Mouse (Mus musculus): ENCODE measurements around the gene Sp3. TPM values are rescaled to one million over a fixed set of nuclear protein-coding genes. Genes with fewer than 3 reads are reported as not detected.

The Sp3 gene
- polyA plus RNA-seq, 1 experiment from 2014 or later = 74.7 TPM

DNA sequence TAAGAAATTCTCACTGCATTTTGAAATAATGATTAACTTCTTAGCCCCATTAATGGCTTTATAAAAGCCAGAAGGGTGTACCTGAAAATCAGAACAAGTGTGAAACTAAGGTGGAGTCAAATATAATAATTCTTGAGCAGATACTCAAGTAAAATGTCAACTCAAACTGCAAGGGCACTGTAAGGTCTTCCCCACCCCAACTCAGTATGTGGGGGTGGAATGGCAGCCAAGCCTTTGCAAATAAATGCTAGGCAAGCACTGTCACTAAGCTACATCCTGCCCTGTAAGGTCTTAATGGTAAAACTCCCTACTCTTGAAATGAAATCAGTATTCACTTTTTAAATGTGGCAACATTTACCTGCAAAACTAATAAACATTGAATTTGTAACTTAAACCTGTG is 4.2 kb downstream of the Sp3 start:
- Histone ChIP-seq H3K27ac (no peak overlapping the region), H3K9ac (replicated peaks) (no peak overlapping the region), H3K4me1 (replicated peaks) (peaks cover 21% of the 10 kb centered on the region), H3K27me3 (no peaks in the 10 kb centered on the region), H3K9me3 (no peaks in the 10 kb centered on the region), H3K4me2 (peak overlapping the region; percentile 13; the same call in 1 of the 2 replicates), H3K36me3 (peaks cover 12% of the 10 kb centered on the region), H3K4me3 (replicated peaks) (no peak overlapping the region)
- ATAC-seq (ENCODE audit: insufficient number of reproducible peaks, insufficient read depth, low FRiP score, low TSS enrichment, low read depth) = no peak

DNA sequence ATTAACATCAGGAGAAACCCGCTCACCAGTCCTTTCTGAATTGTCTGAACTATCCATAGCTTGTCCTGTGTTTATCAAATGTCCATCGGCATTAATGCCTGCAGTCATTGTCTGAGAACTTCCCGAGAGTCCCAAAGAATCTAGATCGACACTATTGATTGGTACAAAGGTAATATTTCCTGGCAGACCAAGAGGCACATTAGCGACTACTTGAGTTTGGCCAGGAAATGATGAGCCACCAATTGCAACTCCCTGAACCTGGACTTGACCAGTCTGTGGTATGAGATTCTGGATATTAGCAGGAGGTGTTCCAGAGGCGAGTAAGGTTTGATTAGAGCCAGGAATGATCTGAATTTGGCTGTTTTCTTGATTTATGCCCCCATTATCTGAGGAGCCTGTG is 9.4 kb downstream of the Sp3 start:
- no peak overlapping the region for H3K9ac ChIP-seq (replicated peaks)
- 91% methylated on average over 6 of the region's 6 CpGs for WGBS
- H3K27ac ChIP-seq = no peak overlapping the region
- H3K9me3 ChIP-seq = no peaks in the 10 kb centered on the region
- no peaks in the 10 kb centered on the region for H3K27me3 ChIP-seq
- peaks cover 48% of the 10 kb centered on the region for H3K36me3 ChIP-seq
- no peak overlapping the region for H3K4me2 ChIP-seq
- peaks cover 9% of the 10 kb centered on the region for H3K4me1 ChIP-seq (replicated peaks)
- no peak for ATAC-seq (ENCODE audit: insufficient number of reproducible peaks, insufficient read depth, low FRiP score, low TSS enrichment, low read depth)
- no peak overlapping the region for H3K4me3 ChIP-seq (replicated peaks)

DNA sequence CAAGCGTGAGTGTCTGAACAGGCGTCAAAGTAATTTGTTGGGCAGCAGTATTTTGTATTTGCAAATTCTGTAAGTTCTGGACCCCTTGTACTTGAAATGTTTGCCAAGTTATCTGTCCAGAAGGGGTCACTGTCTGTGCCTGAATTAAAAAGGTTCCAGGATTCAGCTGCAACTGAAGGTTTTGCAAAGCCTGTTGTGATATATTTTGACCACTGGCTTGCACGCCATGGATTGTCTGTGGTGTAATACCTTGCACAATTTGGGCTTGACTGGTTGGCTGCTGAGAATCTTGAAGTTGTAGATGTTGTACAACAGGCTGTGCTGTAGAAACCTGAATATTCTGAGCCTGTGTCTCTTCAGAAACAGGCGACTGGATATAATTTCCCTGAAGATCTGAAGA is 9.9 kb downstream of the Sp3 start:
- Histone ChIP-seq H3K27ac (no peak overlapping the region), H3K4me2 (no peak overlapping the region), H3K4me3 (replicated peaks) (no peak overlapping the region), H3K27me3 (no peaks in the 10 kb centered on the region), H3K9me3 (no peaks in the 10 kb centered on the region), H3K4me1 (replicated peaks) (peaks cover 4% of the 10 kb centered on the region), H3K9ac (replicated peaks) (no peak overlapping the region), H3K36me3 (peaks cover 43% of the 10 kb centered on the region)
- no peak for ATAC-seq (ENCODE audit: insufficient number of reproducible peaks, insufficient read depth, low FRiP score, low TSS enrichment, low read depth)
- 96% methylated on average over 4 of the region's 4 CpGs for WGBS

DNA sequence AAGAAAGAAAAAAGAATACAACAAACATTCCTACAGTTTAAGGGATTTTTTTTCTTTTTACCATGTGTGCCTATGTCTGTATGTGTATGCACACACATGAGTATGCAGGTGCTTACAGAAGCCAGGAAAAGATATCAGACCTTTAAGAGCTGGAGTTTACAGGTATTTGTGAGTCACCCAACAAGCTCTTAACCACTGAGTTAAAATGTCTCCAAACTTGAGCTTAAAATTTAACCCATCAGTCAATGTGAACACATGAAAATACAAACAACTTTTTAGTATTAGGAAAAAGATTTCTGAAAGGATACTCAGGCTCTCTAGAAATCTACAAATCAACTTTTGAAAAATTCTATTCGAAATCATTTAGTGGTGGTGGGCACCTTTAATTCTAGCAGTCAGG is 11.7 kb downstream of the Sp3 start:
- no peaks in the 10 kb centered on the region for H3K9me3 ChIP-seq
- no peak overlapping the region for H3K9ac ChIP-seq (replicated peaks)
- no peaks in the 10 kb centered on the region; the same call in 1 of the 2 replicates for H3K4me1 ChIP-seq (replicated peaks)
- H3K4me2 ChIP-seq = no peak overlapping the region
- ATAC-seq (ENCODE audit: insufficient number of reproducible peaks, insufficient read depth, low FRiP score, low TSS enrichment, low read depth) = no peak
- H3K27ac ChIP-seq = no peak overlapping the region
- H3K4me3 ChIP-seq (replicated peaks) = no peak overlapping the region
- 96% methylated on average over 1 of the region's 1 CpGs for WGBS
- H3K36me3 ChIP-seq = peaks cover 43% of the 10 kb centered on the region
- no peaks in the 10 kb centered on the region for H3K27me3 ChIP-seq

DNA sequence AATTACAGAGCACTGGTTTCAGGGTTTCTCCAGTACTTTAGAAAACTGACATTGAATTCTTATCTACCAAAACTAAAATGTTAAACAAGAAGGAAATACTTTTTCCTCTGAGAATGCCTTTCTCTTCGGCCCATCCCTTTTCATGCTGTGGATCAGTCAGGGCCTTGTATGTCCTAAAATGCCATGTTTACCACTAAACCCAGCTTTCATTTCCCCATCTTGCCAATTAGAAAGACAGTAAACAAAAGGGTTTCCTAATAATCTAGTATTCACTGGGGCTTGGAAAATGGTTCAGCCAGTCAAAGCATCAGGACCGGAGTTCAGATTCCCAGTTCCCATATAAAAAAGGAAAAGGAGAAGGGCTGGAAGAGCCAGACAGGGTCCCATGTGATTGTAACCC is 14.8 kb downstream of the Sp3 start:
- Histone ChIP-seq H3K36me3 (peaks cover 58% of the 10 kb centered on the region), H3K27me3 (no peaks in the 10 kb centered on the region), H3K4me3 (replicated peaks) (no peak overlapping the region), H3K4me1 (replicated peaks) (no peaks in the 10 kb centered on the region; the same call in 1 of the 2 replicates), H3K9ac (replicated peaks) (no peak overlapping the region), H3K9me3 (no peaks in the 10 kb centered on the region), H3K4me2 (no peak overlapping the region), H3K27ac (no peak overlapping the region)
- ATAC-seq (ENCODE audit: insufficient number of reproducible peaks, insufficient read depth, low FRiP score, low TSS enrichment, low read depth) = no peak
- WGBS = 88% methylated on average over 2 of the region's 2 CpGs

DNA sequence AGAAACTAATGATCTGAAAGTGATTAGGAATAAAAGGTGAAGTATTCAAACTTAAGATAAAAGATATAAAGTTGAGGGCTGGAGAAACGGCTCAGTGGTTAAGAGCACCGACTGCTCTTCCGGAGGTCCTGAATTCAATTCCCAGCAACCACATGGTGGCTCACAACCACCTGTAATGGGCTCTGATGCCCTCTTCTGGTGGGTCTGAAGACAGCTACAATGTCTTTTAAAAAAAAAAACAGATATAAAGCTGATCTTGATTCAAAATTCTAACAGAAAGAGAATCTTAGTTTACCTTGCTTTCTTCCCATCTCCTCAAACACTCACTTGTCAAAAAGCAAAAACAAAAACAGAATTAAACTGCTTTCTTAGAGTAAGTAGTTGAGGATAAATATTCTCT is 23.8 kb downstream of the Sp3 start:
- 95% methylated on average over 3 of the region's 3 CpGs for WGBS
- Histone ChIP-seq H3K9ac (replicated peaks) (no peak overlapping the region), H3K36me3 (peaks cover 78% of the 10 kb centered on the region), H3K4me2 (no peak overlapping the region), H3K27ac (no peak overlapping the region), H3K4me3 (replicated peaks) (no peak overlapping the region), H3K9me3 (no peaks in the 10 kb centered on the region), H3K4me1 (replicated peaks) (no peaks in the 10 kb centered on the region), H3K27me3 (no peaks in the 10 kb centered on the region)
- ATAC-seq (ENCODE audit: insufficient number of reproducible peaks, insufficient read depth, low FRiP score, low TSS enrichment, low read depth) = no peak

DNA sequence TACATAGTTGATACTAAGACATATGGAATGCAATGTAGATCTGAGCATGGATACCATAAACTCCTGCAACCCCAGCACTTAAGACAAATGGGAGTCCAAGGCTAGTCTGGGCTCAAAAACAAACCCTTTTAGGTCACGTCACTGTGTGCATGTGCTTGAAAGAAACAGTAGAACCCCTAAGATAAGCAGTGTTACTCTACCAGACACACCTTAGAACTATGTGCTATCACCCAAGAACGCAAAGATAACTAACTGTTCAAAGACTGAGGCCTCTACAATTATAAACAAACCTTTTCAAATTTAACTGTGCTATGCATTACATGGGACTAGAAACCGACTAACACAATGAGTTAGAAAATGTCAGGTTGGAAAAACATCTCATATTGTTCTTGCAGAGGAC is 27.3 kb downstream of the Sp3 start:
- no peak for ATAC-seq (ENCODE audit: insufficient number of reproducible peaks, insufficient read depth, low FRiP score, low TSS enrichment, low read depth)
- no peaks in the 10 kb centered on the region for H3K4me1 ChIP-seq (replicated peaks)
- no peaks in the 10 kb centered on the region for H3K9me3 ChIP-seq
- no peak overlapping the region for H3K9ac ChIP-seq (replicated peaks)
- no peak overlapping the region for H3K4me3 ChIP-seq (replicated peaks)
- 96% methylated on average over 3 of the region's 3 CpGs for WGBS
- peaks cover 70% of the 10 kb centered on the region for H3K36me3 ChIP-seq
- no peaks in the 10 kb centered on the region for H3K27me3 ChIP-seq
- H3K4me2 ChIP-seq = no peak overlapping the region
- no peak overlapping the region for H3K27ac ChIP-seq

DNA sequence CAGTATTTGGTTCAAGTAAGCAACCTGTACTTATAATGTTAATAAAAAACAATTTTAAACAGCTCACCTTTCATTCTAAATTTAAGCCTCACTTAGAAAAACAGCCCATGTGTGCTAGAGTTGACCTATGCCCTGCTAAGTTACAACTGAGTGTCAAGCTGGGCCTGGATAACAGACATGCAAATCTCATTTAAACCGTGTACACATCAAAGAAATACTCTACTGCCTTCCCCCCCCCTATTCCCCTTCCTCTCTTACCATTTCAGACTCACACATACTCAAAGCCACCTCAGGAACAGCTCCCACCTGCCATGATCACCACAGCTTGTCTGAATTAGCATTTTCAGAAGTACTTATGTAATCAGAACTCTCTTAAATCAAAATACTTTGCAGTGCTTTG is 44.3 kb downstream of the Sp3 start:
- no peak for ATAC-seq (ENCODE audit: insufficient number of reproducible peaks, insufficient read depth, low FRiP score, low TSS enrichment, low read depth)
- no peaks in the 10 kb centered on the region for H3K9me3 ChIP-seq
- H3K9ac ChIP-seq (replicated peaks) = no peak overlapping the region
- 0% methylated on average over 1 of the region's 1 CpGs for WGBS
- peaks cover 28% of the 10 kb centered on the region for H3K4me1 ChIP-seq (replicated peaks)
- peaks cover 30% of the 10 kb centered on the region for H3K36me3 ChIP-seq
- no peak overlapping the region for H3K27ac ChIP-seq
- H3K4me3 ChIP-seq (replicated peaks) = no peak overlapping the region
- no peaks in the 10 kb centered on the region for H3K27me3 ChIP-seq
- H3K4me2 ChIP-seq = no peak overlapping the region

DNA sequence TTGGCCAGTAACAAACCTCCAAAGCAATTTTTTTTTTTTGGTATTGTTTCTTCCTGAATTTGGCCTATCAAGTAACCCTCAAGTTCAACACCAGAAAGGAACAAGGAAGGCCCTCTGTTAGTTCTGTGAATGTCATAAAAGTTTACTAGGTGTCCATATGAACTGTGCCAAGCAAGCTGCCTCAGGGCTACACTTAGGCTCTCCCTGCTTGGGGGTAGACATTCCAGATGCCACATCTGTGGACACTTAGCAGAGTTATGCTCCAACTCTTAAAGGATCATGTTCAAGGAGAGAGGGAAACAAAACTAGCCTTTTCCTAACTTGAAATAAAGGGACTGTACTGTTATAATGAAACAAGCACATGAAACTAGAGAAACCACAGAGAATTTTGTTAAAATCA is 48.1 kb downstream of the Sp3 start:
- H3K9ac ChIP-seq (replicated peaks) = no peak overlapping the region

DNA sequence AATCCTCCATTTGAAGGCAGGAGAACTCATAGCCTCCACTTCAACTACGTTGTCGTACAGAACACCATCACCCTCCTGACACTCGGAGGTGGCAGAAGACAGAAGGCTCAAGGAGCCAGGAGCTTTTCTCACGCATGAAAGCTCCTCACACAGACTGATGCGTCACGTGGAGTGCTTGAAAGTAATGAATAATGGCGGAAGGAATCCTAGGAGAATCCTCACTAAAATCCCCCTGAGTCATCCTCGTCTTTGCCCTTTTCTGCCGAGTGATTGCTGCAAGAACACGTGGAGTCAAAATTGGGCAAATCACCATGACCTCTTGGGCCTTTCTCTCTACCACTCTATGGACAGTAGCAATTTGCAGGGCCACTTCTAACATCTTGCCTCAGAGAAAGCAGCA is 55.3 kb downstream of the Sp3 start:
- WGBS = 89% methylated on average over 10 of the region's 10 CpGs
- no peak for ATAC-seq (ENCODE audit: insufficient number of reproducible peaks, insufficient read depth, low FRiP score, low TSS enrichment, low read depth)
- Histone ChIP-seq H3K36me3 (no peaks in the 10 kb centered on the region), H3K27me3 (no peaks in the 10 kb centered on the region), H3K27ac (no peak overlapping the region), H3K9me3 (no peaks in the 10 kb centered on the region), H3K4me3 (replicated peaks) (no peak overlapping the region), H3K4me1 (replicated peaks) (peaks cover 3% of the 10 kb centered on the region), H3K4me2 (no peak overlapping the region), H3K9ac (replicated peaks) (no peak overlapping the region)

More for the DNA sequence above, 48.1 kb downstream of the Sp3 start:
- Histone ChIP-seq H3K27ac (peak overlapping the region; percentile 80), H3K9me3 (no peaks in the 10 kb centered on the region), H3K4me2 (no peak overlapping the region), H3K4me1 (replicated peaks) (peaks cover 28% of the 10 kb centered on the region), H3K4me3 (replicated peaks) (no peak overlapping the region), H3K27me3 (no peaks in the 10 kb centered on the region), H3K36me3 (peaks cover 8% of the 10 kb centered on the region; the same call in 1 of the 2 replicates)
- ATAC-seq (ENCODE audit: insufficient number of reproducible peaks, insufficient read depth, low FRiP score, low TSS enrichment, low read depth) = peak; percentile 84

DNA sequence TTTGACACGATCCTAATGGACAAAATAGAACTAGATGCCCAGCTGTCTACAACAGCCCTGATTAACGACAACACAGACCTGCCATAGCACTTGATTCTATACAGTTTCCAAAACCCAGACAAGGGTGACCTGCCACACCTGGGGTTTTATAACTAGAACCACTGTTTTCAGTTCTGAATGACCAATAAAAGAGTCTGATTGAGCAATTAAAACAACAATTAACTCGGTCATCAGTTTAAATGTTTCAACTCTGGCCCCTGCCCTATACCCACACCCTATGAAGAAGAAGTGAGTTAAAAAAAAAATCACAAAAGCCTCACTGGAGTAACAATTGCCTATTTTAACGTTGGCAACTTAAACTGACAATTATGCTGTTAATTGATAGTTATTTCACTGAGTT is 64.1 kb downstream of the Sp3 start:
- Histone ChIP-seq H3K4me3 (replicated peaks) (no peak overlapping the region), H3K9me3 (no peaks in the 10 kb centered on the region), H3K27me3 (no peaks in the 10 kb centered on the region), H3K9ac (replicated peaks) (no peak overlapping the region), H3K4me2 (no peak overlapping the region), H3K36me3 (no peaks in the 10 kb centered on the region), H3K27ac (no peak overlapping the region), H3K4me1 (replicated peaks) (peaks cover 28% of the 10 kb centered on the region)
- WGBS = 30% methylated on average over 4 of the region's 4 CpGs
- ATAC-seq (ENCODE audit: insufficient number of reproducible peaks, insufficient read depth, low FRiP score, low TSS enrichment, low read depth) = no peak

DNA sequence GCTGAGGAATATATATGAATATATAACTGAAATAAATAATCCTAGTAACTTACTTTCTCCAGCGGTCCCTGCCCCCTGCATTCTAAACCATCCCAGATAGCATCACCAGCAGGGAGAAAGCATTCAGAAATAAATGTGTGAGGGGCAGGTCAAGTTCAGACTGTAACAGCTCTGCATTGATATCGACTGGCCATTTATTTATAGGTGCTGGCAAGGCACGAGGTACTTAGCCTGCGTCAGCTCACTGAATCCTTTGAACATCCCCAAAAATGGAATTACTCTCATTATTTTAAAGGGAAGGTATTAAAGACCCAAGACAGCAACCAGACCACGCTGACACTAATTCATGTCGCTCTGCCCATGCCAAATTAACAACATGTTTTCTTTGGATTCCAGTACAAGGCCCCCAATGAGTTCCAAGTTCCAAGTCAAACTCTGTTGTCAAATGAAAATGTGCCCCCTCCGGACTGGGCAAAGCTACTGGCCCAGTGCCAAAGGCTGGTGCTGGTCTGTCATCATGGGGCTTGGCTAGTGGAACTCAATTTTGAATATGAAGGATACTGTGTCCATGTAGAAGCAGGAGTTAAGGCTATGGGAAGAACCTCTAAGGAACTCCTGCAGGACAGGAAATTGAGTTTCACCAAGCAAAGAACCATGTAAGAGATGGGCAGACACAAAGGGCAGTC is 64.9 kb downstream of the Sp3 start:
- H3K27ac ChIP-seq = no peak overlapping the region
- no peak overlapping the region for H3K4me3 ChIP-seq (replicated peaks)
- H3K4me1 ChIP-seq (replicated peaks) = peaks cover 28% of the 10 kb centered on the region
- no peak overlapping the region for H3K9ac ChIP-seq (replicated peaks)
- H3K27me3 ChIP-seq = no peaks in the 10 kb centered on the region
- H3K9me3 ChIP-seq = no peaks in the 10 kb centered on the region
- H3K36me3 ChIP-seq = no peaks in the 10 kb centered on the region
- ATAC-seq (ENCODE audit: insufficient number of reproducible peaks, insufficient read depth, low FRiP score, low TSS enrichment, low read depth) = no peak
- 59% methylated on average over 7 of the region's 7 CpGs for WGBS
- H3K4me2 ChIP-seq = no peak overlapping the region
